Mouse (Mus musculus): ENCODE data around the gene Lmntd1.
"Not testable (repeated sequence)": the region's sequence is repeated elsewhere in the genome, so short reads cannot be mapped to it uniquely, and the experiment has no call there.

The Lmntd1 gene

DNA sequence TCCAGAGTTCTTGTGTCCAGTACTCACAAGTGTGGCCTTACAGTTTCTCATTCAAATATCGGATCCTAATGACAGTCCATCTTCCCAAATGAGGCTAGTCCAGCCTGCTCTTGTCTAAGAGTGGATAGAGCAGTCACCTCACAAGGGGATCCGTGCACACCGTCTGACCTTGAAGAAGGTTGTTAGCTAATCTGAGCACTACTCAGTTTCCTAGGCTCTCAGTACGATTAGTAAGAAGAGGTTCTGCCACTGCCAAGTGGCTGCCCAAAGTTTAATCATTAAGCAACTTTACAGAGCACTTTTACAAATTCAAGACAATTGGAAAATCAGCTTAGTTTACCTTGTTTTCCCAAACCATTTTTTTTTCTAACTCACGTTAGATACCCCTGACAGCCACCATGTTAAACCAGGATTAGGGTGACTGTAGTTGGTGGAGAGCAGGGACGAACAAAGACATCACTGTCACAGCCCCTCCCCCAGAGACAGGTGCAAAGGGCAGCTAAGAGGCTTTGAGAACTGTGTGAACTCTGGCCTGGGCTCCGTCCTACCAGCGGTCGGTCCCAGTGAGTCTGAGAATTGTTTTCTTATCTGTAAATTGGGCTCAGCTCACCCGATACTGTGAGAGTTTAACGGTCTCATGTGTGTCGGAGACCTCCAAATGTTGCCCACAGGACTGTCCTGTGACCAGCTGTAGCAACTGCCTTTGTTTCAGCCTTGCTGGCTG, 275.4 kb downstream of the Lmntd1 start:
- peak; percentile 83 for DNase-seq

DNA sequence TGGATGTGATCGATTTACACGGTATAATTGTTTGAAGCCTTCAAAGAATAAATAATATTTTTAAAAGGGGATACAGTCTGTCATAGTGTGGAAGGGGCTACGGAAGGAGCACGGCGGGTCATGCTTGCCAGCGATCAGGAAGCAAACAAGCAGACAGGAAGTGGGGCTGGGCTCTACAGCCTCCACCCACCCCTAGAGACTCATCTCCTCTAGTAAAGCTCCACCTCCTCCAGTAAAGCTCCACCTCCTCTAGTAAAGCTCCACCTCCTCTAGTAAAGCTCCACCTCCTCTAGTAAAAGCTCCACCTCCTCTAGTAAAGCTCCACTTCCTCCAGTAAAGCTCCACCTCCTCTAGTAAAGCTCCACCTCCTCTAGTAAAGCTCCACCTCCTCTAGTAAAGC, 276.6 kb downstream of the Lmntd1 start:
- DNase-seq: not testable (repeated sequence)

DNA sequence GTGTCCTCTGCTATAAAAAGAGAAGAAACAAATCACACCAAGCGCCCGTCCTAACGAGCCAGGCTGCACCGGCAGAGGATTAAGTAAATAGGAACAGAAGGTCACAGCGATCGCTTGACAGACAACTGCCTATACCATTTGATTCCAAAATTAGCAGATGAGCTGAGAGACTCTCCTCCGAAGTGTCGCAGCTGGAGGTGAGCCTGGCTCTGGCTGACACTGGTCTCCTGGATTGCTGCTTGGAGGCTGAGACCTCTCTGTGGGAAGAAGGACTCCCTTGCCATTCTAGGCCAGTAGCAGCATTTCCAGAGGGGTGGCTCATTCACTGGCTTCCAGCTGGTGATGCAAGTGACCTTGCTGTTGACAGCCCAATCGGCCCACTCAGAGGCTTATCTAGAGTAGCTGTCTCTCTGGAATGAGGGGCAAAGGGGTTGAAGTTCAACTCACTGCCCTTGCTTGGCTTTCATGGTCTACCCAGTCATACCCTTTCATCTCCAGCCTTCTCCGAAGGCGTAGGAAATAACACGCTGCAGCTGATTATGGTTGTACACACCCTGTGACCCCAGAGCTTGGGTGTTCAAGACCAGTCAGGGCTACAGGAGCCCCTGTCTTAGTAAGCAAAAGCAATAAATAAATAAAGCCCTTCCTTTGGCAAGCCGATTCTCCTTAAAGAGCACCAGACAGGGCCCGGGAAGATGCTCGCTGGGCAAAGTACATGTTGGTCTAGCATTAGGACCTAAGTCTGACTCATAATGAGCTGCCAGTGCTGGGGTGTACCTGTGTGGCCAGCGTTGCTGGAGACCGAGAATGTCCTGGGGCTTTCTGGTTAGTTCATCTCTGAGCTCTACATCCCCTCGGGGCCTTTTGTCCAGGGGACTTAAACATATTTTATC, 278.0 kb downstream of the Lmntd1 start:
- no peak for DNase-seq

DNA sequence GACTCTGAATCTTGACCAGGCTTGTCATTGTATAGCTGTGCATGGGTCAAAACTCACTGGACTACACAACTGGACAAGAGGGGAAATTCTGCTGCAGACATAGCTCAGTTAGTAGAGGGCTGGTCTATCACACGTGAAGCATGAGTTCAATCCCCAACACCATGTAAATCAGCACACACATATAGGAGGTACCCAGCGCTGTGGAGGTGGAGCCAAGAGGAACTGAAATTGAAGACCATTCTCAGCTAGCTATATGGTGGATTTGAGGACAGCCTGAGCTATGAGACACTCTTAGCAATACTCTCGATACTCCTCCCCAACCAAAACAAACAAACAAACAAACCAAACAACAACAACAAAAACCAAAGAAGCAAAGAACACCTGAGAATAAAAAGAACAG, 279.9 kb downstream of the Lmntd1 start:
- DNase-seq: no peak

DNA sequence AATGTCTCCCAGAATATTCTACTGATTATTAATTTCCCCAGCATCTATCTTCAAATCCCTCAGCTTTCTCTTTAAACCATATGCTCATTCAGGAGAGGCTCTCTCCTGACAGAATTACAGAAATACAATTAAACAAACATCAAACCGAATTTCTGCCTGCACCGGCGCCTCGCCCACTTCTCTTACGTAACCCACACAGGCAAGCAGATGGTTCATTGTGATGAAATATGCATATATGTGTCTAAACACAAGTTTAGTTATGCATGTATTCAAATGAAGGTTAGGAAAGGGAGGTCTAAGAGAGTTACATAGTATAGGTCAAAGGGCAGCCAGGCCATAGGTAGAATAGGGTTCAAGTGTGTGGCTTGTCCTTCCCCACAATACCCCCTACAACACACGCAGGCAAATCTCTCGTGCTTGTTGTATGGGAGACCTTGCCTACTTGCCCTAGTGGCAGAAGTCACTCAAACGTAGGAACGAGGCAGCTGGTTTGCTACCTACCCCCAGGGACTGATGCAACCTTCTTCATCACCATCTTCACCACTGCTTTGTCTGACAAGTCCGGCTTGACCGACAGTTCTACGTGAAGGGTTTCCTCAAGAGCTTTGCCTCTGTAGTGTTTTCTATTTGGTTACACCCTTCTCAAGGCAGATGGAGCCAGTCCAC, 287.8 kb downstream of the Lmntd1 start:
- no peak for DNase-seq

DNA sequence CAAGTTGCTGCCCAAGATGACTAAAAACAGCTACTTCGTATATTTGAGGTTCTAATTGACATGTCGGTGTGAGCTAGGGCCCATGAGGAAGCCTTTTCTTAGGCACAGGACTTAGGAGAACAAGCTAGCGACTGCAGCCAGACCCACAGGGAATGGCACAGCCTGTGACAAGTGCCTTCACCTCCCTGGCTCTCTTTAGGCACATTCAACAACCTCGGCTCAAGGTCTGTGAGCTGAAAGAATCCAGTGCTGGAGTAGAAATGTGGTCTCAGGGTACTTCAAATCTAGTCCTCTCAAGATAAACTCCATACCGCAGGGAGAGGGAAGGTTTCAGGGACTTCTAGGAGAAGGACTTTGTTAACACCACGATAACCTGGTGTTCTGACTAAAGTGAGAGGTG, 289.0 kb downstream of the Lmntd1 start:
- no peak for DNase-seq

DNA sequence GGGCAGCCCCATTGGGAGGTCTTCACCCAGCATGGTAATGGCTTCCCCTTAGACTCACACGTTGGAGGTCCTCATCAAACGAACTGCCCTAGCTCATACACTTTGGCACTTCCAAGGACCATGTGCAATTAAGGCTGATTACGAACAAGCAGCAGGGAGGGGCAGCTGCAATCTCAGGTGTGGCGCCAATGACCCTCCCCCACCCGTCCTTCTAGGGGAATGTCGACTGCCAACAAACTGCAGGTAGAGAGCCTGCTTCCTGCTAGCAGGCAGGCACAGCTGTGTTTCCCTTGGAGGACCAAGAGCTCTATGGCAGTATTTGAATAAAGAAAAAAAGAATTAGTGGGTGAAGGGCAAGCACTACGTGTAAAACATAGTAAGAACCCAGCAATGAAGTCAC, 289.6 kb downstream of the Lmntd1 start:
- DNase-seq: no peak

DNA sequence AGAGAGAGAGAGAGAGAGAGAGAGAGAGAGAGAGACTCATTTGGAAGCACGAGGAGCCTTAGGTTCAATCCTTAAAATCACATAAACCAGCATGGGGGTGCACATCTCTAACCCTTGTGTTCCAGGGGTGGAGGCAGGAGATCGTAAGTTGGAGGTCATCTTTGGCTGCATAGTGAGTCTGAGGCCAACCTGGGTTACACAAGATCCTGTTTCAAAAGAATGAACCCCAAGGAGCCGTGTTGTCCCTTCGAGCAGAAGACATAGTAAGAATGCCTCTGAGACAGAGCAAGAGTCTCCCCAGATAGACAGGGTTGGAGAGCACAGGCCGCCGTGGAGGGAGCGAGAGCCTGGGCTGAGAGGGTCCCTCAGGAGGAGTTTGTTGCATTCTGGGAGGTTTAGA, 291.9 kb downstream of the Lmntd1 start:
- no peak for DNase-seq

DNA sequence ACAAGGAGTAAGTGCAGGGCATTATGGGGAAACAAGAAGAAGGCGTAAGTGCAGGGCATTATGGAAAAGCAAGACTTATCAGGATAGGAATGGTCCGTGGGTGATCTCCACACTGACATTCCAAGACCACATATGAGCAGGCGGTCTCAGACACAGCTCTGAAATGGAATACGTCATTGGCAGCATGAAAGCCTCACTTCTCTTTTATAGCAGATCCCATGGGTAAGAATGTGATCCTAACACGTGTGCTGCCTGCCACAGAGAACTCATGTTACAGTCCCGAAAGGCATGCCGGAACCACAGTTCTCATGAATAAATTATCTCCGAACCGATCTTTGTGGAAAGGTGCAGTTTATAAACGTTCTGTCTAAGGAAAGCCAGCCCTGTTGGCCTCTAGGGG, 294.0 kb downstream of the Lmntd1 start:
- no peak for DNase-seq
